Mouse (Mus musculus): ENCODE data around the gene Kif21a.
A peak's percentile ranks its signal among the peaks of the same experiment; 100 is the strongest.

Gene Kif21a

DNA sequence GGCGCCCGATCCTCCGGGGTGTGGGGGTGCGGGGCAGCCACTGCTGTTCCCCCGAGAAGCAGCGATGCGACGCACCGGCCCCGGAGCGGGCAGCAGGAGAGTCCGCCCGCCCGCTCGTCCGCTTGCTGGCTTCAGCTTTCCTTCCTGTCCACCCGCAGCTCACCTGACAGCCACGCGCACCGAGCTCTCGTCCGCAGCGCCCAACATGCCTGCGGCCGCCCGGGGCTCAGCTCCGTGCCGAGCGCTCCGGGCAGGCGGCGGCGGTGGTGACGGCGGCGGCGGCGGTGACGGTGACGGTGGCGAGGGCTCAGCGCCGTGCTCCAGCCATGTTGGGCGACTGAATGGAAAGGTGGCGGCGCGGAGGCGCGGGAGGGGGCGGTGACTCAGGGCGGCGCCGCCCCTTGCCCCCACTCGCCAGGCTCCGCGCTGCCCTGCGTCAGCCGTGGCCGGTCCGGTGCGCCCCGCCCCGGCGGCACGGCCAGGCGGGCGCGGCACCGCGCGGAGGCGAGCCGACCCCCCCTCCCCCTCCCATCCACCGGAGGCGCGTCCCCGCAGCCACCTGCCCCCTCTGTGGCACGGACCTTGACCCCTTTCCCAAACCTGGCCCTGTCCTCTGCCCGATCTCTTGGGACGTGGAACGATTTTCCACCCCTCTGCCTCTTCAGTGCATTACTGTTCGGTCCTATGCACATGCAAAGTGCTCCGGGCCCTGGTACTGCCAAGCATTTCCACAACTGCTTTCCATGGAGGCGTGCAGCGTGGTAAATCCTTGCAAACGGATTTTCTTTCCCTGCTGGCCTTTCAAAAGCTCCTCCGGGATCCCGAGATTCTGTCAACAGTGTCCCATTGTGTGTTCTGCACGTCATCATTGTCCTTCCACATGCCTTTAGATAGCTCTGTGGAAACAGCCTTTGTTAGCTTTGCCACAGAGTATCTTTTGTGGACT, at the start of gene Kif21a:
Gene Kif21a (minus strand): TSS at position 453 of the 946 bp plus-strand sequence.
- DNase-seq, result peak; percentile 75

DNA sequence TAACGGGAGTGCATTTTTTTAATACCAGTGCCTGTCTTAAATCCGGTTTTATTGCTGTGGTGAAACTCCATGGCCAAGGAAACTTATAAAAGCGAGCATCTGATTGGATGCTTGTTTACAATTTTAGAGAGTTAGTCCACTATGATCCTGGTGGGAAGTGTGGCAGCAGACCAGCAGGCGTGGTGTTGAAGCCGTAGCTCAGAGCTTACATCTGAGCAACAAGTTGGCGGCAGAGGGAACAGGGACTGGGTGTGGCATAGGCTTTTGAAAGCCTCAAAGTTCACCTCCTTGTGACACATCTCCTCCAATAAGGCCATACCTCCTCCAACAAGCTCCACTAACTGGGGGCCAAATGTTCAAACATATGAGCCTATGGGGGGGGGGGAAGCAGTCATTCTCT, 46.9 kb upstream of the Kif21a start:
- no peak for DNase-seq

DNA sequence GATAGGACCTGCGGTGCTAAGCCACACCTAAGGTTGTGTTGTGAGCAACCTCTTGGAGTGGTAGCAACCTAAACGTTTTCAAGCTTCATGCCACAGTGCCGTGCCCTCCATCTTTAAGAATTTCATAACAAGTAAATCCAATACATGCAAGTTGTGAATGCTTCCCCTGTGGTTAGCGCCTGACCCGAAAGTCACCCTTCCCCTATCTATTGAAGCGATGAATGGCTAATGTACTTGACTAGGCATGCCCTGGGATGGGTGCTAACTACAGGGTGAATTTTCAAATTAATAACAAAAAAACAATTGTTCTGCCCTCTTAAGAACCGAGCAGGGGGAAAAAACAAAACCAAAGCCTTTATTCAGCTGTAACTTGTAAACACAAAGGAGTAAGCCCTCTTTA, 39.7 kb upstream of the Kif21a start:
- DNase-seq, result no peak

DNA sequence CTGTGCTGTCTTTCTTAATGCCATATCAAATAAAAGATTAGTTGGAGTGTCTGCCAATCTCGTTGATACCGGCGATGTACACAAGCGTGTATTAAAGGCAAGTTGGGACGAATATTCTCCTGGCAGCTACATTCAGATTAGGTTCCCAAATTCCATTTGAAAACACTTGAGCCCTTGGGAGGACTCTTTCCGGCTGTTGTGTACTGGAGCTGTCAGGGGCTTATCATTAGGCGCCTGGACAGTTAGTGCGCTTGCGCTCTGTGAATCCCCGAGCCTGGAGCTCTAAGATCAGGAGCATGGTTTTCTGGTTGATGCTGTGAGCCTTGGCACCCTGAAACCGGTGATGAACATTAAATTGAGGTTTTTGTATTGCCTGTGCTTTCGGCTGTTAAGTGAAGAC, 38.3 kb upstream of the Kif21a start:
- no peak for DNase-seq

DNA sequence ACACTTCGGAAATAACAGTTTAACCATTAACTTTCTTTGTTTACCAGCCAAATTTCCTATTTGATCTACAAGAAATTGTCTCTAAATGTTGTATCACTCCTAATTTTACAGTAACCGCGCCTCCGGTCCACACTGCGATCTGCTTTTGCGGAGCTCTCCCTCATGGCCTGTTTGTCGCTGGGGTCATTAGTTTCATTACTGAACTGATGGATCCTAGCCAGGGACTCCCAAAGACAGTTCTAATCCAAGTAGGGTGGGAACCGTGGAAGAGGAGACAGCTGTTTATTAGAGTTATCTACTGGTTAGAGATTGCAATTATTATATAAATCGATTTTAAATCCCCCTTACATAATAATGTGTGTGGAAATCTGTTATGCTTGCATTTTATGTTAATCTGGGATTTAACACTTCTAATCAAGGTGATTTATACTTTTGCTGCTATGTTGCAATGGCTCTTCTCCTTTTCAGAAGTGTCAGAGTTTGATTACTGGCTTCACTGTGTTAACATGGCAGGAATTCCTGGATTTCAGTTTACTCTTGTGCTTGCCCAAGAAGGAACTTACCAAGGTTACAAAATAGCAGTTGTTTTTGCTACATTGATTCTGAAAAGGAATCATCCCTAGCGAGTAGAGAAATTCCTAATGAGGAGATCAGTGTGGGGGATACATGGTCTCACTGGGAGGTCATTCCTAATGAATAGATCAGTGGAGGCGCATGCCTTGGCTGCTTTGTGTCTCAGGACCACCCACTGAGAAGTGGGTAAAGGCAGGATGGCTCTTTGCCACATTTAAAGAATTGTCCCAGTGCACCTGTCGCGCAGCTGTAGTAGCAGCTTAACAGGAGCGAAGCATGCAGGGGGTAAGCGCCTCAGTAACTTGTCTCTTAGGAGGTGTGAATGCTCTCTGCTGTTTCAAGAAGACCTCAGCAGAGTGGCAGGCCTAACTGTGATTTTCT, 28.0 kb upstream of the Kif21a start:
- no peak for DNase-seq

DNA sequence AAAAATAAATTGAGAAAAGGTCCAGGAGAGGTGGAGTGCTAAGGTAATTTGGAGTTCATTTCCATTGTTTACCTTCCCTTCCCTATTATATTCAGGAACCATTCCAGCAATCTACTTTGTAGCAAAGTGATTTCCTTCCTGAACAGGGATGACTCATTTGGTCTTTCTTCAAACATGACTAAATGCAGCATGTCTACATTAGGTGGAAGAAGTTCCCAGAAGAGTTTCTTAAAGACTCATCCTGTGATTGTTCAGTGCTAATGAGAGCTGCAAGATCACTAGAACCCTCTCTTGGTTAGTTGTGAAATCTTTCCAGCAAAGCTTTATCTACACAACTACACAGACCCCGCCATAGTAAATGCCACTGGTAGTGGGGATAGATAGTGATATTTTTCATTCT, 22.7 kb upstream of the Kif21a start:
- DNase-seq, result no peak

DNA sequence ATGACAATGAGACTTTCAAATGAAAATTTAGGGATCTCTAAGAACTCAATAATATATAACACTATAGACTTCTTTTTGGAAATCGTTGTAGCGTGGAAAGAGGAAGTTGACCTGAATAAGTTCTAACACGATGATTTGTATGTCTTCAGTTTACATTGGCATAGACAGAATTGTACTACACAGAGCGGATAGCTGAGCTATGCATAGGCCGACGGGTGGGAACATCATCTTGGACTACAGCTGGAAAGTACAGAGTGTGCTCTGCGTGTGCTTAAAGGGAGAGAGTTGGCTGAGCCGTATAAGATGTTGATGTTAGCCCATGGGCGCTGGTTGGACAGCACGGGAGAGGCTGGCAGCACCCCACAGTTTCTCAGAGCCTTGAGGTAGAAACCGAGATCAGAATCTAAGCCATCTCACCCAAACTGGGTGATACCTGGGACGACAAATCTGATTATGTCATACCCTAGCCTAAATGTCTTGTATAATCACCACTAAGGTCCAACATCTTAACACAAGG, 14.6 kb upstream of the Kif21a start:
- DNase-seq, result no peak

DNA sequence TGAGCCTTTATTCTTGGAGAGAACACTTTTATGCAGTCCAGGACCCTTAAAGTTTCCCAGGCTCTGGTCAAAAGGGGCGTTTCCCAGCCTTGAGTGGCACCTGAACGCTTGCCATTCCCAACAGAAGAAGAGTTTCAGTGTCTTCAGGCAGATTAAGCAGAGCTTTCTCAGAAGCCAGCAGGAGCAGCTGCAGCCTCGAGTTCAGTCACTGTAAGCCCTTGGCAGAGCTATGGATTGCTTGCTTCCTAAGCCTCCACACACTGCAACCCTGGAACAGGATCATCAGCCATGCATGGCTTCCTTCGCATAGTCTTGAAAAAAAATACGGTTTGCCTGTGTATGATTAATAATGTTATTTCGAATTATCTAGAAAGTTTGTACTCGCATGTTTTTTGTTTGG, 14.1 kb upstream of the Kif21a start:
- no peak for DNase-seq

DNA sequence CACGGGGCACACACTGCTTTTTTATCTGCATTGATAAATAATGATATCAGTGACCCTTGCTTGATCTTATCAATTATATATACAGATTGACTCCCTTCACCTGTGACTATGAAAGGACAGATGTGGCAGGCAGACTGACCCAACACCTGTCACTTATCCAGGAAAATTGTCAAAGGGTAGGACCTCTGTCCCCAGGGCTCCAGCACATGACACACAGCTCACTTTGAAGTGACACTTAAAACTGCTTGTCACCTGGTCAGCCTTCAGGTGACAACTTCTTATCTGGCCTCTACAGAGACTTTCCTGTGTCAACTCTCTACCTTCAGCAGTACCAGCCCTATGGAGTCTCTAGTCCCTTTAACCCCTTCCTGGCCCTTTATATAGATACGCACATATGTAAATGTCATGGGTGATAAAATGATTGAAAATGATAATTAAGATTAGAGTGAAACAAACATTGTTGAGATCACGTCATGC, 7.2 kb upstream of the Kif21a start:
- no peak for DNase-seq

DNA sequence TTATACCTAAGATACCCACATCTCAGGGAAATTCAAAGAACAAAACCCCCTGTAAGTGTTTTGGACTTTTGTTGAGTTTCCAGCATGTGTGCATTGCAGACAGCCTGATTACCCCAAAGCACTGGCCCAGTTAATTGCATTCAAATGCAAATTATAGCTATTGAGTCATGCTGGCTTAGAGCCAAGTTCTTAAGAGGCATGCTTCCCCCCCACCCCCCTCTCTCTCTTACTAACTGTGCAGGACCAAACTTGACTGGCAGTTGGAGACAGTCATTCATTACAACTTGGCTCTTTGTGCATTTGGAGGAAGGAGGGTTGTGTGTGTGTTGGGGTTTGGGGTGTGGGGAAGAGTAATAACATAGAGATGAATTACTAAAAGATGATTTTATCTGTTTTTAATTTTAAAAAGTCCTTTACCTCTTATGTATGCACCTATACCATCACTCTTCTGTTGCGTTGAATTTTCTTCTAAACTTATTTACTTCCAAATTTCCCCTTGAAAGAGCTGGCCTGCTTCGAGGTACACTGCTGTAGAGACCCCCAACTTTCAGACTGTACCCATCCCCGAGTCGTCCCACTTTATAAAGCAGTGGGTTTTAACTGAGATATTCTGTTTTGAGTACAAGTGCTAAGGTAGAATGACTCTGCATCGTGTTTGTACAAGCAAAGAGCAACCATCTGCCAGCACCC, 6.6 kb upstream of the Kif21a start:
- DNase-seq, result no peak

DNA sequence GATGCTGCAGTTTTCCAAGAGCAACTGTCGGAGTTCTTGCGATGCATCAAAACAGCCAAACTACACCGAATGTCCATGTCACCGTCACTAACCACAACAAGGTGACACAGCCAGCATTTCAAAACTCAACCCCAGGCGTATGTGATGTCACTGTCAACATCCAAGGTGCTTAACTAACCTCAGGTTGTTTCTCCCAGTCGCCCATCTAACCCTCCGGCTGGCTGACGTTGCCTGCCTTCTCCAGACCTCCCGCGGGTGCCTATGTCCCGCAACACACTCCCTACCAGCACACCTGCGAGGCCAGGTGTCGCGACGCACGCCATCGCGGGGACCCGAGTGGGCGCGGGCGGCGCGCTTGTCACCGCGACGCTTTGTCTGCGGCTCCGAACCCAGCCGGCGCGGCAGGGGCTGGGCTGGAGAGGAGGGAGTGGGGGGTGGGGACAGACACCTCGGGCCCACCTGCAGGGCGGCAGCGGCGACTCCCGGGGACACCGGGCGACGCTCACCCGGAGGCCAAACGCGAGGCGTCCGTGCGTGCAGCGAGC, 725 bp downstream of the Kif21a start:
- peak; percentile 19 for DNase-seq

DNA sequence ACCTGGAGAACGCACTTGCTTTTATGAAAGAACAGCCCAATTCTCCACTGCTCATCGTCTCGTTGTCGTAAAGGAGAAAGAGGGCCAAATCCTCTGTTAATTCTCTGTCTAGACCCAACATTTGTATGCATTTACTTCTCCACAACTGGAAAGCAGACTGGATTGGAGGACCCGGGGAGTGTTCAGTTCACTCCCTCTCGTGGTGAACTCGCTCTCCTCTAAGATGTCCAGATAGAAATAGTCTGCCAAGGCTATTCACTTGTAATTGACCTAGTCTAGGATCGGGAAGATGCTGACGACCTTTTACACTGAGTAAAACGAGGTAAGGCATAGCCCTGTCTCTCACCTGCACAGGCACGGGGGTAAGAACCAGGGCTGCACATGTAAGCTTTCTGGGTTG, 2.1 kb downstream of the Kif21a start:
- no peak for DNase-seq

DNA sequence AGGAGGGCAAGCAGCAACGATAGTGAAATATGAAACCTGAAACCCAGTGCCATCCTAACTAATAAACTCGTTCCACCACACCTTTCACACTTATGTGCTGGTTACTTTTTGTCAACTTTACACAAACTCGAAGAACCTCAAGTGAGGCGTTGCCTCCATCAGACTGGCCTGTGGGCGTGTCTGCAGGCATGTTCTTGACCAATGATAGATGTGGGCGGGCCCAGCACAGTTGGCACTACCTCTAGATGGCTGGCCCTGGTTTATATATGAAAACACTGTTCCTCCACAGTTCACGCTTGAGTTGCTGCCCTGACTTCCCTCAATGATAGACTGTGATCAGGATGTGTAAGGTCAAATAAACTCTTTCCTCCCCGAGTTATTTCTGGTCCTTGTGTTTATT, 3.2 kb downstream of the Kif21a start:
- peak; percentile 68 for DNase-seq

DNA sequence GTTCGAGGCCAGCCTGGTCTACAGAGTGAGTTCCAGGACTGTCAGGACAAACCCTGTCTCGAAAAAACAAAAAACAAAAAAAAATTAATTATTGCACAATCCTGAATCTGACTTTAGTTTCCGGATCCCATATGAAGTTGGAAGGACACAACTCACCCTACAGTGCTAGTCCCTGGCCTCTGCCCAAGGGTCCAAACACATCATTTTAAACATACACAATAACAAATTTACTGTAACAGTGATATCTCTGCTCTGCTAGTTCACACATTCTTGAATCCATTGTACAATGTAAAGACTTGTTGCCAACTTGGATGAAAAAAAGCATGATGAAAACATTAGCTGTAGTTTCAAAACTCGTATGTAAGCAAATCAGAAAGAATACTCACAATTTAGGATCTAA, 6.5 kb downstream of the Kif21a start:
- DNase-seq, result no peak

DNA sequence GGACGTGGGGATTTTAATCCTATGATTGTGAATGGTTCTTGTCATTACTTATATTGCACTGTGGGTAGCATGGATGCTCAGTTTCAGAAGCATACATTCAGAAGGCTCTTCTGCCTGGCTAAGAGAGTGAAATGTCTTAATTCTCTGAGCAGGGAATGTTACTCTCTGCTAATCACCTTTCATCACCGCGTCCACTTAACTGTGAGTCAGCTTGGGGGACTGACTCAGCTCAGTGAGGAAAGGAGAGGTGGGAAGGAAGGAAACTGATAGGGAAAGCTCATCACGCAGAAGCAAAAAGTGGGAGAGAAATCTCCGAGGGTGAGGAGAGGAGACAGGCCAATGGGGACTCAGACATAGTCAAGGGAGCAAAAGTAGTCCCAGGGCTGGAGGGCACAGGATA, 10.9 kb downstream of the Kif21a start:
- no peak for DNase-seq

DNA sequence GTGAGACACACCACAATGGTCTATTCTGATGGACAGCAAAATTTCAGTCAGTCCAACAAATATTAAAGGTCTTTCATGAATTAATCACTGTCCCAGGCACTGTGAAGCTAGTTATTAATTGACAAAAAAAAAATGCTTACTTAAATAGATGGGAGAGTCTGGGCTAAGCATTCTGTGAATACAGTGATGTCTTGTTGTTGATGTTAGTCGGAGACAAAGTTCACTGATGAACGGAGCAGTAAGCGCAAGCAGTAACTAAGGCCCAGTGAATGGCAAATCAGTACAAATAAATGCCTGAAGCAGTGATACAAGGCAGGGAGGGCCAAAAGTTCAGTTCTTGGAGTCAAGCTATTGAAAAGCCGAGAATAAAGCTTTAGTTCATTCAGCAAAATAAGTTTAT, 15.7 kb downstream of the Kif21a start:
- DNase-seq, result no peak

DNA sequence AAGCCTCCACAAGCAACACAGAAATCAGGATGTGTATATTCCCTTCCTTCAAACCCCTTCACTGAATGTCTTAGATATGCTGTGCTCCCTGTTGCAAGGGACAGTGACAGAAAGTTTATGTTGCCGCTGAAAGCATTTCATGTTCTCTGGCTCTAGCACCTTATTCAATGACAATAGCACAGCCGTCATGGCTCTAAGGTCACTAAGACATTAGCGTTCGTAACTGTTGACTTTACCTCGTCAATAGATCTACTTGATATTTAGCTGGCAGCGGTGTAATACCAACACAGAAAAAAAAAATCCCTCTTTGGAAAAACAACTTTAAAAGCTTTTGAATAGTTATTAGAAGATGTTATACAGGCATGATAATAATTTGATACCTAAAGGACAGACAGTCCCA, 16.2 kb downstream of the Kif21a start:
- DNase-seq, result no peak

DNA sequence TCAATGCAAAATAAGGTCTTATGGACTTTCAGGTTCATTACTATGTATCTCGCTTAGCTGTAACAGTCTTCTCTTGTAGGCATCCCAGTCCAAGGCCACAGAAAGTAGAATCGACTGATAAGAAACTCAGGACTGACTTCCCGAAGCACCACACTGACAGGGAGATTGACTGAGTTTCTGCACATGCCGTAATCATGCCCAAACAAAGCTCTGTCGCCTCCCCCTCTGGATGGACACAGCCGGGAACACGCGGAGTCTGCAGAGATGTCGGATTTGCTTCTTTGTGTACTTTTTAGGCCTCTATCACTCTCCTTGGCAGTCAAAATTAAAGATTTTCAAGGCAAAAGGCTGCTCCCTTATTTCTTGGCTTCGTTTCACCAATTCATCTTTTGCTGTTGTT, 20.8 kb downstream of the Kif21a start:
- no peak for DNase-seq

DNA sequence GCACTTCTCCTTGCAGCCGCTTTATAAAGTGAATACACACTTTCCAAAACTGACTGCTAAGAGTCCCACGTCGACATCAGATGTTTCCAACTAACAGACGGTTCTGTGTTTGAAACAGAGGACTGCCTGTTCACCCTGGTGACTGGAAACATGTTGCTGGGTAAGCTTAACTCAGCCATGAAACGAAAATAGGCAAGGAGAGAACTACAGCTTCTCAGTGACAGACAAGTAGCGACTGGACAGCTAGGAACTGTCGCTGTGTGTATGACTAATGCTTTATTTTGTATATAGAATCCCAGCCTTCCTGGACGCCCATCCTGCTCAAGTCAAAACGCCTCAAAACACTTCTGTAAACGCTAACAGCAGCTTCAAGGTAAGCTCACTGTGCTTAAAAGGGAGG, 21.3 kb downstream of the Kif21a start:
- no peak for DNase-seq

DNA sequence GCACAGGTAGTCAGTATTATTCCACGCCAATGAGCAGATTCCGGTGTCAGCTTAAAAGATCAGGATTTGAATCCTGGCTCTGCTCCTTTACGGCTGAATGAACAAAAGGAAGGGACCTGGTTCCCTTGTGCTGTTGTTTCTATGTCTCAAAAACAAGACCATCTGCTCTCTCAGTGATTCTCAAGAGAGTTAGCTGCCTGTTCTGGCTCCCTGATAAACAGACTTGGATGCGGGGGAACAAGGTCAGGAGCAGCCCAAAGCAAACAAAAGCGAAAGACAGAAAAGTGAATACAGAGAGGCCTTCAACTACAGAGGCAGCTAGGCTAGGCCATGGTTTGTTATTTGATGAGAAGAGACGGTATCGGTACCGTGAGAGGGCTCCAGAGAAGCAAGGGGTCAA, 27.5 kb downstream of the Kif21a start:
- DNase-seq, result no peak

DNA sequence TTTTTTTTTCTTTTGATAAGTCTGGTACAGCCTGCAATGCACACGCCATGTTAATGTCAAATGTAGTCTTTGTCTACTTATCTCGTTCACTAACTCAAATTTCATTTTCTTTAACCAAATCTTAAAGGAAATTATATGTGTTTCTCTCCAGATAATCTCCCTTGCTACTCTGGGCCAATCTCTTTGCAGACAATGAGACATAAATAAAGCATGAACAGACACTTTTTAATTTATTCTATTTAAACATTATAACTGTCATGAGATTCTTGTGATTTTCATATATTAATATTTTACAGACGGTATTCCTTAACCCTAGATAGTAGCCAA, 30.9 kb downstream of the Kif21a start:
- no peak for DNase-seq

DNA sequence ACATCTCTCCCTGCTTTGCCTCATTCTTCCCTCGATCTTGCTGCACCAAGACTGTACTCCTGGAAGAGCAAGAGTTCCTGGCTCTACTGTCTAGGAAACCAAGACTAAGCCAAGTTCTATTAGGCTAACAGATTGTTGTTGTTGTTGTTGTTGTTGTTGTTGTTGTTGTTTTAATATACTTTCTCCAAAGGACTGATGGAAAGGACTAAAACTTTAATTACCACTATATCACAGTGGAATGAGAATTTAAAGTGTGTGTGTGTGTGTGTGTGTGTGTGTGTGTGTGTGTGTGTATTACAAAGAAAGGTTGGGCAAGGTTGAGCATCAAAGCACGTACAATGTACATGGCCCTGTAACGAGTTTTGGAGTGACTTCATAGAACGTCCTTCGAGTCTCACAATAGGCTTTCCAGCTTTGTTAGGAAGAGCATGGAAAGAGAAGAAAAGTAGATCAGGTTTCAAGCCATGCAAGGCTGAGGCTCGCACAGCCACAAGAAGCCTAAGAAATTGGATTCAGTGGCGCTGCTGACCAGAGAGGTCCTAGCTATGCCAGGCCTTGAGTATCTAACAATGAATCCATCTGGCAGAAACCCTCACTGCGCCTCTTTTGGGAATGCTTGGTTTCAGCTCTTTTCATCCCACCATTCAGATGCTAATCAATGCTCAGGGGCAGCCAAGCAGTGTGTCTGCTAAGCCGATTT, 31.4 kb downstream of the Kif21a start:
- DNase-seq, result no peak
